In the genomic region with DNA sequence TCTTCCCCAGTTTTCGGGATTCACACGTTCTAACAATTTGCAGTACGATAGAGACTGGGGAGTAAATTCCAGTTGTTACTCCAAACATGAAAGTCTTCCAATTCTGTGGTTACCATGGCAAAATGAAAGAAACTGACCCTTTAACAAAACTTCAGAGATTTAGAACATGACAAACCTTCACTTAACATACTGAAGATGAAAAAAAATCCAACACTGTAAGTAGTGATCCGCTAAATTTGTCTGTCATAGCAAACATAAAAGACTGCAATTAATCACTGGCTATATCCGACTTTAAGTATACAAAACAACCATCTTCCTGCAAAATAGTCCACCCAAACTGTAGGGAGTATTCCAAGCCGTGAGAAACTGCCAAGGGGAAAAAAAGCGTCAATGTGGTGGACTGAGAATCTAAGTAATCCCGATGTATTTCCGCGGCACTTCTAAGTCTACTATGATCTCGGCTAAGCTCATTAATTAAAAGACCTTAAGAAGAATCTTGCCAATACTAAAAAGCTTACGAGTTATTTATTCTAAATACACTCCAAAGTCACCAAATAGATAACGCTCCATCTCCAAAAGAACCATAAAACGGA, we compare ENCODE assay signal across 8 mouse cellular contexts. TPM values are rescaled to one million over a fixed set of nuclear protein-coding genes. Genes with fewer than 3 reads are reported as not detected.
A peak's percentile ranks its signal among the peaks of the same experiment; 100 is the strongest.
DNase-seq lines count a peak whose midpoint lies in the region; ATAC-seq and TF ChIP-seq lines count a peak whose summit lies in the region.

No protein-coding gene starts in this region.

- 8% methylated on average over 14 of the region's 14 CpGs for WGBS in forebrain, embryonic 10.5 days
- 27% methylated on average over 14 of the region's 14 CpGs for WGBS in intestine, postnatal 0 days
- 3% methylated on average over 14 of the region's 14 CpGs for WGBS in neural tube, embryonic 14.5 days

- H3K4me3 ChIP-seq in forebrain, embryonic 10.5 days, result peak overlapping the region; percentile 90
- H3K4me3 ChIP-seq in intestine, postnatal 0 days (ENCODE audit: low read depth, low read length), result peak overlapping the region; percentile 69; the same call in 1 of the 2 replicates
- peak overlapping the region; percentile 91 for H3K4me3 ChIP-seq in neural tube, embryonic 14.5 days (ENCODE audit: low read depth, low read length)

- H3K36me3 ChIP-seq in forebrain, embryonic 10.5 days (replicated peaks), result no peaks in the 10 kb centered on the region
- no peaks in the 10 kb centered on the region for H3K36me3 ChIP-seq in intestine, postnatal 0 days (ENCODE audit: control insufficient read depth, insufficient read depth)
- no peaks in the 10 kb centered on the region for H3K36me3 ChIP-seq in neural tube, embryonic 14.5 days (ENCODE audit: control insufficient read depth, insufficient read depth, low read length)

- no peaks in the 10 kb centered on the region for H3K9me3 ChIP-seq in forebrain, embryonic 10.5 days
- no peaks in the 10 kb centered on the region for H3K9me3 ChIP-seq in intestine, postnatal 0 days (ENCODE audit: control insufficient read depth)
- no peaks in the 10 kb centered on the region for H3K9me3 ChIP-seq in neural tube, embryonic 14.5 days (ENCODE audit: control insufficient read depth, low read length)

- no peak for ATAC-seq in intestine, postnatal 0 days
- no peak for ATAC-seq in neural tube, embryonic 14.5 days (ENCODE audit: low read depth)

- DNase-seq in layer of hippocampus, postnatal 14 days (ENCODE audit: low spot score in 2 of 2), result peak; percentile 13 to 17
- DNase-seq in layer of hippocampus, postnatal 25 days (ENCODE audit: extremely low spot score in 1 of 2, low spot score in 1 of 2), result no peak
- no peak for DNase-seq in forebrain, embryonic 10.5 days (ENCODE audit: extremely low spot score, low spot score)
- no peak for DNase-seq in testis, postnatal 14 days (ENCODE audit: low spot score)
- no peak for DNase-seq in urinary bladder, postnatal 14 days (ENCODE audit: low spot score)
- DNase-seq in left cerebral cortex, postnatal 10 days (ENCODE audit: extremely low spot score in 1 of 2, low spot score in 2 of 2), result no peak

- peaks cover 25% of the 10 kb centered on the region for H3K4me1 ChIP-seq in forebrain, embryonic 10.5 days
- H3K4me1 ChIP-seq in intestine, postnatal 0 days (replicated peaks; ENCODE audit: control insufficient read depth, insufficient read depth, low read length), result no peaks in the 10 kb centered on the region
- H3K4me1 ChIP-seq in neural tube, embryonic 14.5 days (ENCODE audit: control insufficient read depth, insufficient read depth, low read length), result no peaks in the 10 kb centered on the region

- peak overlapping the region; percentile 99 for H3K27ac ChIP-seq in forebrain, embryonic 10.5 days
- no peak overlapping the region for H3K27ac ChIP-seq in intestine, postnatal 0 days (ENCODE audit: low read depth, low read length)
- peak overlapping the region; percentile 100 for H3K27ac ChIP-seq in neural tube, embryonic 14.5 days (ENCODE audit: low read depth, low read length)

- H3K9ac ChIP-seq in intestine, postnatal 0 days (ENCODE audit: low read depth, low read length), result no peak overlapping the region
- peak overlapping the region; percentile 100 for H3K9ac ChIP-seq in neural tube, embryonic 14.5 days (replicated peaks; ENCODE audit: low read depth, low read length)

- no peak for TF ChIP-seq CTCF in intestine, postnatal 0 days (IDR thresholded peaks at IDR 0.05; ENCODE audit: low read depth)

- intact Hi-C loops in left cerebral cortex, postnatal 10 days (cut with DNase I), result loop anchor here (10.0 kb wide), 3 partner anchors 183 to 883 kb away; no protein-coding TSS in a partner anchor

- H3K27me3 ChIP-seq in forebrain, embryonic 10.5 days (ENCODE audit: poor library complexity, severe bottlenecking), result no peaks in the 10 kb centered on the region
- peaks cover 15% of the 10 kb centered on the region; the same call in 1 of the 2 replicates for H3K27me3 ChIP-seq in intestine, postnatal 0 days (replicated peaks; ENCODE audit: control insufficient read depth, insufficient read depth, low read length)
- H3K27me3 ChIP-seq in neural tube, embryonic 14.5 days (ENCODE audit: control insufficient read depth, insufficient read depth, low read length), result no peaks in the 10 kb centered on the region

- peak overlapping the region; percentile 87 for H3K4me2 ChIP-seq in intestine, postnatal 0 days (replicated peaks; ENCODE audit: low read depth)
- peak overlapping the region; percentile 47 for H3K4me2 ChIP-seq in neural tube, embryonic 14.5 days (ENCODE audit: low read depth, low read length)

RNA-seq across cellular contexts. Expression of gene Nova1, which starts 1.4 kb away (rescaled TPM):
- 10 to 100 TPM; 32.7 to 42.1 TPM for total RNA-seq in layer of hippocampus, postnatal 14 days (2021)
- total RNA-seq in layer of hippocampus, postnatal 25 days (2021), result 10 to 100 TPM; 25.7 to 27.5 TPM
- polyA plus RNA-seq in forebrain, embryonic 10.5 days (2016; fragmentation: Nextera tagmentation; extraction: Ambion mirVana), result 9.6 and 9.7 TPM in 2 replicates
- polyA plus RNA-seq in intestine, postnatal 0 days (2015; fragmentation: Nextera tagmentation; extraction: Ambion mirVana), result 0.99 and 1.2 TPM in 2 replicates
- polyA plus RNA-seq in neural tube, embryonic 14.5 days (2014; fragmentation: Nextera tagmentation; extraction: Ambion mirVana), result 166 and 169 TPM in 2 replicates
- 10 to 100 TPM; 39.3 to 45.0 TPM for total RNA-seq in left cerebral cortex, postnatal 10 days (2021)

Comparison
In these comparisons a context has a peak if more than half of its experiments do, and no peak if none do; other contexts are left out.
1. DNase-seq: peak in layer of hippocampus, postnatal 14 days (2 of 2); none in layer of hippocampus, postnatal 25 days (0 of 2), forebrain, embryonic 10.5 days (single experiment), testis, postnatal 14 days (single experiment), urinary bladder, postnatal 14 days (single experiment) and left cerebral cortex, postnatal 10 days (0 of 2).
2. Peak in every context shown above with its lines, with median percentiles within 50 percentile points of each other: H3K4me3 ChIP-seq.